Mouse (Mus musculus): ENCODE results near the gene Fam81a.

The Fam81a gene

GRCm38 (mm10) chr9:70108151-70108550, 34.2 kb downstream of the Fam81a start:
- DNase-seq: no peak

DNA sequence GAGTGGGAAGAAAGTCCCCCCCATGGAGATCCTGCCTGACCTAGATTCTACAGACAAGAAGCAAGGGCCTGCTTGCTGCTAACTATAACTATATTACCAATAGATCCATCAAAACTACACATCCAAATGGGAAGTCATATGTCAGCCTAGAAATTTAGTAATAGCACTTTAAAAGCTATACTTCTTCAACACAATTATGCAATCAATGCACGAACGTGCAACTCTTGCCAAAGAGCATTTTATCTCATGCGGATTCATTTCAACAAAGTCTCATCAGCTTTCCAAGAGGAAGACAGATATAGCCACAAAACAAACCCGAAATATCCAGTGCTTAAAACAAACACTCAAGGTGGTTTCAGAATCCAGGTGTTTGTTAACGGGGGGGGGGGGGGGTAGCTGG, 36.8 kb downstream of the Fam81a start:
- no peak for DNase-seq

DNA sequence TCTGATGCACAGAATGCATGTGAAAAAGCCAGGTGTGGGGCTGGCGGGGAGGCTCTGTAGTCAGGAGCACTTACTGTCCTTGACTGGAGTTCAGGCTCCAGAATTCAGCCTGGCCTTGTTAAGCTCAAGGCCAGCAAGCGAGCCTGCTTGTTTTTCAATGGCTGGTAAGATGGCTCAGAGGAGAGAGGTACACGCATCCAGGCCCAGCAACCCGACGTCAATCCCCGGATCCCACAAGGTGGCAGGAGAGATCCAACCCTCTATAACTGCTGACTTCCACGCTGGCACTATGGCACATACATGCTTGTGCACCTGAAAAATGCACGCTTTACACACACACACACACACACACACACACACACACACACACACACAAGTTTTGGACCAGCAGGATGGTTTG, 39.3 kb downstream of the Fam81a start:
- no peak for DNase-seq

DNA sequence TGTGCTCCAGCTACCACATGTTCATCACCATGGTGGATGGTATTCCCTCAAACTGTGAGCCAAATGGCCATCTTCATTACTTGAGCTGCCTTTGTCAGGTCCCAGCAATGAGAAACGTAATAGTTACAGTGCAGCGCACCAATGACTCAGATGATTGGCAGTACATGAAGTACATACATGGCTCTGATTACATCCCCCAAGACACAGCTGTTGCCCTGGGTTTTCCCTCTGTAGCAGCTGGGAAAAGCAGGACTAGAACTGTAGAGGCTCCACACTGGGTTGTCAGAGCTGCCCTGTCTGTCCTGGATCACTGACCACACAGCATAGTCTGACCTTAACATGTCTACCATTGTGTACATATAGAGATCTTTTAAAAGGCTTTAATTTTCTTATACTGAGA, 44.8 kb downstream of the Fam81a start:
- no peak for DNase-seq

DNA sequence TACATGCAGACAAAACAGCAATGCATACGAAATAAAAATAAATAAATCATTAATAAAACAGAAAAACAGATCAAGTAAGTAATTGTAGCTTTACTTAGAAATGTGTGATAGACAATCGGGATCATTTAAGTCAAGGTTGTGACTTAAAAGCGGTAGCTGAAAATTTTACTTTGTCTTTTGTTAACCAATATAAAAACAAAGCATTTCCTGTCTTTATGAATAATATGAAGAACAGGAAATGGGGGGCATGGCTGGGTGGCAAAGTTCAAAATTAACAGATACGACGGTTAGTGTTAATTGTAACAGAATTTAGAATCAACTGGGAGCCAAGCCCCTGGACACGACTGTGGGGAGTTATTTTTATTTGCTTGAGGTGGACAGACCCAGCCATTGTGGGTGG, 47.3 kb downstream of the Fam81a start:
- no peak for DNase-seq

DNA sequence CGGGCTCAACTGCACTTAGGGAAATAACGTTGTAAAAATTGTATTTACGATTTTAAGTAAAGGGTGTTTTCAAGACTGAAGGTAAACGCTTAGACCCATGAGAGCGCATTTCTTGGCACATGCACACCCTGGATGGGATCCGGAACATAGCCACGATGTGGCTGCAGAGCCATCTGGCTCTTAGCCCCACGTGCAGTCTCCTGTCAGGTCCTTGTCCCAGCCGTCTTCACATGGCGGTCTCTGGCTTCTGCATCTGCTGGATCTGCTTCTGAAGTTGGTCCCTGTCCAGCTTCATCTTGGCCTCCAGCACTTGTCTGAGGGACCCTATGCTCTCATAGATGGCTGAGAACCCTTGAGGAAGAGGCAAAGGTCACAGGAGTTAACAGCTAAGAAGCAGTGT, 51.8 kb downstream of the Fam81a start:
- DNase-seq: no peak

DNA sequence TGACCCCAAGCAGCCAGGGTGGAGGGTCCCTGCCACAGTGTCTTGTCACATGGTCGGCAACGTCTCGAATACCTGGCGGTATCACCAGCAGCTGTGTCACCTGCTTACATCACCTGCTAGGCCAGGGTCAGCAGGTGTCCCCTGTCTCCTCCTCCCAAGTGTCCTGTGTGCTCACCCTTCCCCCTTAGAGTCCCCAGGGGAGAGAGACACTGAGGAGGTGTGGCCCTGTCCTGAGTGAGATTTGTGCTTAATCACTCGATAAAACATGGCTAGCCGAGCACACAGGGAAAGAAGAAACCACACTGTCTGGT, 53.6 kb downstream of the Fam81a start:
- no peak for DNase-seq

DNA sequence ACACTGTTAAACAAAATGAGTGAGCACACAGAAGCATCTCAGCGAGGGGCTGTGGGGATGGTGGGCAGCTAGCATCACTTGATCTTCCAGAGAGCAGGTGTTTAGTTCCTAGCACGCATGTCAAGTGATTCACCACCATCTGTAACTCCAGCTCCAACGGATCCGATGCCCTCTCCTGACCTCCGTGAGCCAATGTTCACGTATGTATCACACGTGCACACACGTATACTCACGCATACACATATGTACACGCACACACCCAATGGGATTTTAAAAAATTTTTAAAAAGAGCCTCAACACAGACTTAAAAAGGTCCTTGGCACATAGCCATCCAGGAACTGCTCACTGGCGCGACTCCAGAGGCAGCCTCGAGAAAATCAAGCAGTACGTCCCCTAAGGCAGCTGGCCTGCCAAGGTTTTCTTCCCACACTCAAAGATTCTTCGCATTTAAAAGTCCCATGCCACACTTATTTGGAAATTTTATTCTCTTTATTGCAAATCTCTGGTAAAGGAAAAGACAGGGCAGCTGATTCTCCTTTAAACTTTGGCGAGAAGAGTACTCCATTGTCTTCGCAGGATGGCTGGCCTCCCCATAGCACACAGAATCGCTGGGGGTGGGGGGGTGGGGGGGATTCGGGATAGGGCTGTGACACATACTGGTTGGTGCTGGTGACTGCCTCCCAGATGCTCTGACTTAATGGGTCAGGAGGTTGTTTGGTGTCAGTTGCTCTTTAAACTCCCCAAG, 54.1 kb downstream of the Fam81a start:
- no peak for DNase-seq

- no peak for DNase-seq
Observed at GRCm38 (mm10) chr9:70087379-70087778, 55.0 kb downstream of the Fam81a start.

GRCm38 (mm10) chr9:70086091-70086490, 56.3 kb downstream of the Fam81a start:
- DNase-seq: no peak

GRCm38 (mm10) chr9:70084107-70084506, 58.3 kb downstream of the Fam81a start:
- DNase-seq: peak; percentile 21

- no peak for DNase-seq
Observed at GRCm38 (mm10) chr9:70082357-70083204, 59.8 kb downstream of the Fam81a start.

DNA sequence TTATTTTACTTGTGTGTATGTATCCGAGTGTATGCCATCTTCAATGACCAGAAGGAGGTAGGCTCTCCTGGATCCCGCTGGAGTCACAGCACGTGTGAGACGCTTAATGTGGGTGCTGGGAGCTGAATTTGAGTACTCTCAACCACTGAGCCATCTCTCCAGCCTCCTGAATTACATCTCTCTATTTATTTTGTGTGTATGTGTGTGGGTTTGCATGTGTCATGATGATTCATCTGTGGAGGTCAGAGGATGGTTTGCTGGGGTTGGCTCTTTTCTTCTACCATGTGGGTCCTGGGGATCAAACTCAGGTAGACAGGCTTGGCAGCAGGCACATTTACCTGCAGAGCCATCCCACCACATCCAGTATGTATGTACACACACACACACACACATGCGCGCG, 60.6 kb downstream of the Fam81a start:
- DNase-seq: no peak

GRCm38 (mm10) chr9:70080976-70081375, 61.4 kb downstream of the Fam81a start:
- no peak for DNase-seq

- DNase-seq: no peak
Observed at GRCm38 (mm10) chr9:70080027-70080800, 62.1 kb downstream of the Fam81a start.

GRCm38 (mm10) chr9:70078034-70078433, 64.3 kb downstream of the Fam81a start:
- DNase-seq: no peak

DNA sequence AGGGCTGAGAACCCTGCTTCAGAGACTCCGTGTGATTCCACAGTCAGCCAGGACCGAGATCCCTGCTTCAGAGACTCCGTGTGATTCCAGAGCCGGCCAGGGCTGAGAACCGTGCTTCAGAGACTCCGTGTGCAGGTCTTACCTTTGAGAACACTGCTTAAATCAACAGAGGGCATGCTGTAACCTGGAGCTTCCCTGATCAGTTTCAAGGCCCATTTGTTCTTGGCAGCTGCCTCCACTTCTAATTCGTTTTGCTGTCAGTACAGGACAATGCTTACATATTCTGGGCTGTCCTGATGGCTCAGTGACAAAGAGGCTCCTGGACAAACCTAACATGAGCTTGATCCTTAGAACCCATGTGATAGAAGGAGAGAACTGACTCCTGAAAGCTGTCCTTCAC, 65.2 kb downstream of the Fam81a start:
- DNase-seq: no peak

DNA sequence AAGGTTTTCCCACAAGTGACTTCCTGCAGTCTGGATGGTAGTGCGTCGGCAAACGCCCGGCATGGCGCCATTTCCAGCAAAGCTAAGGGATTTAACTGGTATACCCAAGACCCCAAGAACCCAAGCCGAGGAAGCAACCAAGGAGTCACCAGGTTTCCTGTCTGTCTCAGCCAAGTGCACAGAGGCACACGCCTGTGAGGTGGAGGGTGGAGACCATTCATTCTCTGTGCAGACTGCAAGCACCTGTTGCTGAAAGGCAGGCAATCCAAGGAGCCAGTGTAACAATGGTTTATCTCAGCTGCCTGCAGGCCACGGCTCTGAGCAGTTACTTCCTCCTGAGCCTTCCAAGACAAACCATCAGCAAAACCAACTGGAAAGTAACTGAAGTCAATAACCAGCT, 70.0 kb downstream of the Fam81a start:
- DNase-seq: no peak

DNA sequence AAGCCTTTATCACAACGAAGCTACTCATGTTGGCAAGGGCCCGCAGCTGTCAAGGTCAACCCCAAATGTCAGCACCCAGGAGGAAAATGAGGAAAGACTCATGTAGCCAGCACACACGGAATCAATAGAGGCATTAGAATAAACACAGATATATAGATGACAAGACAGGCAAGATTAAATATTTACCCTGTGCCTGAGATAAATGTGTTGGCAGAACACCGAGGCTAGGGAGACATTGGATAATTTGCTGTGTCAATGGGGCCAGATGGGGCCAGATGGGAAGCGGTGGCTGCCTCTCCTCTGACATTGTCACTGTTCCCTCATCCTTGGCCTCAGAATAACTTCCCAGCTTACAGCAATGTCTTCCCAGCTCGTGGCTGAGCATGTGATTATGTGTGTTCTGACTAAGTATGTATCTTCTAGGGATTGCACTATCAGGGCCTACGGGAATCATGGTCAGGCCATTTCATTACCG, 72.4 kb downstream of the Fam81a start:
- DNase-seq: no peak

DNA sequence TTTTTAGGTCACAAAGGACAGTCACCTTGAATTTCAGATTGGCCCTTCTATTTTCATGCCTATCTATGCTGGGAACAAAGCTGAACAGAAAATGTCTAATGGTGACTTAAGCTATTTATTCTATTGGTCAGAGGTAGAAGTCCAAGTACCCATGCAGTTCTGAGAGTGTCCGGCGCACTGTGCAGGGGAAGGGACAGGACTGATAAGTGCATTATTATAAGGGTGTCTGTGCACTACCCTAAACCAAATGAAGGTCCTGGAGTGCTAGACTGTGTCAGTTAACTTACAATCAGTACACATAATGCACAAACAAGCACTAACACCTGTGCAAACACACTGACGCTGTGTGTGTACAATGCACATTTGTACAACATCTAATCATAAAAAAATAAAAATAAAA, 74.9 kb downstream of the Fam81a start:
- DNase-seq: no peak

GRCm38 (mm10) chr9:70062012-70062411, 80.3 kb downstream of the Fam81a start:
- DNase-seq: no peak

GRCm38 (mm10) chr9:70053411-70053810, 88.9 kb downstream of the Fam81a start:
- no peak for DNase-seq

- DNase-seq: no peak
Observed at GRCm38 (mm10) chr9:70052730-70053129, 89.6 kb downstream of the Fam81a start.

DNA sequence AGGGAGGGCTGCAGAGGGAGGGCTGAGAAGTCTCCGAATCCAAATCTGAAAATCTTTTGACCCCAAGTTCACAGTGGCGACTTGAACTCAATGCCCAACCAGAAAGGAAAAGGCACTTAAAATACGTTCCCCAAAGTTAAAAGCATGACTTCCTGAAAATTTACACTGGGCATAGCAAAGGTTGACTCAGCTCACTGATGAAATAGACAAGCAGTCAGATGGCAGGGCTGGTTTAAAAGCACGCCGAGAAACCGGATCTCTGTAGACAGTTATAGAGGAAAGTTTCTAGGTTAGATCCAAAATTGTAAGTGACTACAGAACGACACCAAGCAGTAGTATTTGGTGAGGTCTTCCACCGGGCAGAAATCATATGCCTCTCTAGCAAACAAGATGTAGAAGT, 92.5 kb downstream of the Fam81a start:
- DNase-seq: no peak

Measured in liver (tissue).